Mouse (Mus musculus): Measurements from ENCODE around the gene Rara. TPM values are rescaled to one million over a fixed set of nuclear protein-coding genes. Genes with fewer than 3 reads are reported as not detected.
"Not testable (repeated sequence)": the region's sequence is repeated elsewhere in the genome, so short reads cannot be mapped to it uniquely, and the experiment has no call there.

Gene Rara
- polyA plus RNA-seq, 1 experiment from 2014 or later = 16.4 TPM

DNA sequence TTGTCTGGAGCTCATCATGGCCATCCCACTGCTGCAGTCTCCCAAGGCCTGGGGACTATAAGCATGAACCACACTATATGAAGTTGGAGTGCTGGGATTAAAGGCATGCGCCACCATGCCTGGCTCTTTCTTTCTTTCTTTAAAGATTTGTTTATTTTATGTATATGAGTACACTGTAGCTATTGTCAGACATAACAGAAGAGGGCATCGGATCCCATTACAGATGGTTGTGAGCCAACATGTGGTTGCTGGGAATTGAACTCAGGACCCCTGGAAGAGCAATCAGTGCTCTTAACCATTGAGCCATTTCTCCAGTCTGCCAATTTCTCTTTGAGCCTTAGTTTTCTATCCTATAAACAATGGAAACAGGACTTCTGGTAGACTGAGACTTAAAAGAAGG lies 6.2 kb downstream of the Rara start:
- not testable (repeated sequence) for H3K4me3 ChIP-seq (replicated peaks); H3K9ac ChIP-seq; H3K4me2 ChIP-seq; H3K9me3 ChIP-seq; H3K27ac ChIP-seq; ATAC-seq (ENCODE audit: low FRiP score); H3K36me3 ChIP-seq (replicated peaks)
- Histone ChIP-seq H3K4me1 (peaks cover 77% of the 10 kb centered on the region), H3K27me3 (peaks cover 46% of the 10 kb centered on the region)
- 91% methylated on average over 2 of the region's 2 CpGs for WGBS

GRCm38 (mm10) chr11:98934367-98934766 lies 6.7 kb downstream of the Rara start:
- Histone ChIP-seq H3K36me3 (replicated peaks) (no peaks in the 10 kb centered on the region), H3K4me2 (no peak overlapping the region), H3K9ac (no peak overlapping the region), H3K9me3 (no peaks in the 10 kb centered on the region), H3K27ac (no peak overlapping the region), H3K4me1 (peaks cover 77% of the 10 kb centered on the region), H3K27me3 (peaks cover 45% of the 10 kb centered on the region), H3K4me3 (replicated peaks) (no peak overlapping the region)
- WGBS = 96% methylated on average over 3 of the region's 3 CpGs
- no peak for ATAC-seq (ENCODE audit: low FRiP score)

DNA sequence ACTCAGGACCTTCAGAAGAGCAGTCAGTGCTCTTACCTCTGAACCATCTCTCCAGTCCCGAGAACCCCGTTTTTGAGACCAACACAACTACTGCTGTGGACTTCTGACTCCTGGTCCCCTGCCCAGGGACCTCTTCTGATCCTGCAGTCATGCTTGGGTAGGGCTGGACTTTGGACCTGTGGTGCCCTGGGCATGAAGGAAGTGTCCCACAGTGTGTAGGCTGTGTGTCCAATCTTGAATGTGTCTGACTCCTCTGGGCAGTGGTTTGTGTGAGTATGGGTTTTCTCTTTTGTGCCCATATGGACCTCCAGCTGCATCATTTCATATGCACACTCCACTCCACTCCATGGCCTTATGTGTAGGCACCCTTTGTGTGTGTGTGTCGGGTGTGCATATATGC lies 7.5 kb downstream of the Rara start:
- H3K27me3 ChIP-seq = peaks cover 44% of the 10 kb centered on the region

DNA sequence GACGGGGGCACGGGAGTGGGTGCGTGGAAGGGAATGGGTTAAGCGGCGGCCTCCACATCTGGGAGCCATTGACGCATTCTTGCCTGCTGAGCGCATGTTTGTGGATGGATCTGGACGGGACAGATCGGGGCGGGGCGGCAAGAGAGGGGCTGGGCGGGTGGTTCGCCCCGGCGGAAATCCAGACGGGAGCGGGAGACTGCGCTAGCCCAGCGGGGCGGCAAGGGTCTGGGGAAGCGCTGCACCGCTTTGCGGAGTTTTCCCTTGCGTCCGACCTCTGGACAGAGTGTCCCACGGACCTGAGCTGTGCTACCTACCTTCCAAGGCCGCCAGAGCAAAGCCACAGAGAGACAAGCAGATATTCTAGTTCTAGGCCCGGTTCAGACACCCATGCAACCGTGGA lies 8.6 kb downstream of the Rara start:
- Histone ChIP-seq H3K4me1 (peaks cover 77% of the 10 kb centered on the region), H3K27me3 (peaks cover 42% of the 10 kb centered on the region), H3K27ac (peak overlapping the region; percentile 6; the same call in 1 of the 2 replicates), H3K4me3 (replicated peaks) (peak overlapping the region; percentile 58), H3K4me2 (peak overlapping the region; percentile 93), H3K36me3 (replicated peaks) (no peaks in the 10 kb centered on the region), H3K9ac (peak overlapping the region; percentile 36), H3K9me3 (no peaks in the 10 kb centered on the region)
- ATAC-seq (ENCODE audit: low FRiP score) = no peak
- 1% methylated on average over 29 of the region's 29 CpGs for WGBS

More for the DNA sequence above, 7.5 kb downstream of the Rara start:
- H3K27ac ChIP-seq = no peak overlapping the region
- no peak overlapping the region for H3K4me2 ChIP-seq
- H3K4me1 ChIP-seq = peaks cover 77% of the 10 kb centered on the region
- 89% methylated on average over 3 of the region's 3 CpGs for WGBS
- ATAC-seq (ENCODE audit: low FRiP score) = no peak
- H3K36me3 ChIP-seq (replicated peaks) = no peaks in the 10 kb centered on the region
- no peaks in the 10 kb centered on the region for H3K9me3 ChIP-seq
- H3K9ac ChIP-seq = no peak overlapping the region
- H3K4me3 ChIP-seq (replicated peaks) = no peak overlapping the region

- peaks cover 77% of the 10 kb centered on the region for H3K4me1 ChIP-seq
- H3K27me3 ChIP-seq = peaks cover 42% of the 10 kb centered on the region
- peak overlapping the region; percentile 62; the same call in 1 of the 2 replicates for H3K9ac ChIP-seq
- 1% methylated on average over 23 of the region's 23 CpGs for WGBS
- peak overlapping the region; percentile 6; the same call in 1 of the 2 replicates for H3K27ac ChIP-seq
- peak; percentile 25 for ATAC-seq (ENCODE audit: low FRiP score)
- peak overlapping the region; percentile 93 for H3K4me2 ChIP-seq
- peak overlapping the region; percentile 58 for H3K4me3 ChIP-seq (replicated peaks)
- H3K9me3 ChIP-seq = no peaks in the 10 kb centered on the region
- no peaks in the 10 kb centered on the region for H3K36me3 ChIP-seq (replicated peaks)
Measured at GRCm38 (mm10) chr11:98936606-98937409, 9.2 kb downstream of the Rara start.

DNA sequence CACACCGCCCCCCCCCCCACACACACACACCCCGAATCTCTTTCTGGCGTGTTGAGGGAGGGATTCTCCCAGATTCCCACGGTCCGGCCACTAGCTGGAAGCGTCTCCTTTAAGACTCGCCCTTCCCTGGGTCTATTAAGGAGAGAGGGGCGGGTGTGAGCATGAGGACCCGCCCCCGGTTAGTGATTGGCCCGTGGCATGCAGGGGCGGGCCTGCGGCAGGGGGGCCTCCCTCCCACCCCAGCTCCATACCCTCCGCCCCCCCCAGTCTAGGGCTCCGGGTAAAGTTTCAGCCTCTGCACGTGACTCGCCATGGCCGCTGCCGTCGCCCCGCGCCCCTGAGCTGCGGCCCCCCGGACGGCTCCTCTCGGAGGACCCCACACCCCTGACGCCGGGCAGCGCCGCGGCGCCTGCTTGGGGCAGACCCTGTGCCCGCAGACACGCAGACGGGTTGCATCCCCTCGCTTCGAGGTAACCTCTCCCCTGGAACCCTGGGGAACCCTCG lies 9.8 kb downstream of the Rara start:
- peaks cover 42% of the 10 kb centered on the region for H3K27me3 ChIP-seq
- H3K27ac ChIP-seq = peak overlapping the region; percentile 68
- H3K36me3 ChIP-seq (replicated peaks) = no peaks in the 10 kb centered on the region
- under 1% methylated on average over 37 of the region's 38 CpGs for WGBS
- ATAC-seq (ENCODE audit: low FRiP score) = peak; percentile 87
- peak overlapping the region; percentile 93 for H3K4me2 ChIP-seq
- H3K9ac ChIP-seq = peak overlapping the region; percentile 62
- no peaks in the 10 kb centered on the region for H3K9me3 ChIP-seq
- peak overlapping the region; percentile 58 for H3K4me3 ChIP-seq (replicated peaks)
- H3K4me1 ChIP-seq = peaks cover 76% of the 10 kb centered on the region

DNA sequence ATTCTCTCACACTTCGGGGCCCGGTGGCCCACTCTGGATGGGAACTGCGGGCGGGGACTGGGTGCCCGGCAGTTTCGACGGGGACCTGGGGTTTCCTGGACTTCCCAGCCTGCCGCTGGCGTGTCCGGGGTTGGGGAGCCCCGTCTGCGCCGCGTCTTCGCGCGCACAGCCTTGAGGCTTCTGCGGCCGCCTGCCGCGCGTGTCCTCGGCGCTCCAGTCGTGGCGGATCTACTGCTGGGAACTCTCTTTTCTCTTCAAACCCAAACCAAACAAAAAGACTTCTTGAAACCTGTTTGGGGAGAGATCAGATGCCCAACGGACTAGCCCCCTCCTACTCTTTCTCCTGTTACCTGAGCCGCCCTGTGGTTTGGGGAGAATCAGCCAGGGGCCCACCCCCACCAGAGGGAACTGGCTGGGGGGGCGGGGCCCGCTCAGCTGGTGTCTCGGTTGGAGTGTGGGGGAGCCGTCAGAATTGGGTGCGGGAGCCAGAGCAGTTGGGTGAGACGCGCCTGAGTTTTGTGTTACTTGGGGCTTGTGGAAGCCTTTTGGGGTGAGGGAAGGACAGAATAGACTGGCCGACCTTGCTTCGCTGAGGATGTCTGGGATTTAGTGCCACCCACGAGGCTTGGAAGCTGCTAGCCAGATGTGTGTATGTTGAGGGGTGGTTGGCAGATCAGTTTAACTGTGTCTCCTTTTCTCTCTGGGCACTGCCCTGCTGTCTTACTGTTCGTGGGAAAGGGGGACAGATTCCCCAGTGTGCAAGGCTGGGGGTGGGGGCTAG lies 10.5 kb downstream of the Rara start:
- H3K36me3 ChIP-seq (replicated peaks) = no peaks in the 10 kb centered on the region
- H3K4me3 ChIP-seq (replicated peaks) = peak overlapping the region; percentile 58
- peaks cover 42% of the 10 kb centered on the region for H3K27me3 ChIP-seq
- peak overlapping the region; percentile 93 for H3K4me2 ChIP-seq
- ATAC-seq (ENCODE audit: low FRiP score) = peak; percentile 2
- peak overlapping the region; percentile 62 for H3K9ac ChIP-seq
- no peaks in the 10 kb centered on the region for H3K9me3 ChIP-seq
- H3K27ac ChIP-seq = peak overlapping the region; percentile 68
- H3K4me1 ChIP-seq = peaks cover 76% of the 10 kb centered on the region
- WGBS = under 1% methylated on average over 39 of the region's 39 CpGs

DNA sequence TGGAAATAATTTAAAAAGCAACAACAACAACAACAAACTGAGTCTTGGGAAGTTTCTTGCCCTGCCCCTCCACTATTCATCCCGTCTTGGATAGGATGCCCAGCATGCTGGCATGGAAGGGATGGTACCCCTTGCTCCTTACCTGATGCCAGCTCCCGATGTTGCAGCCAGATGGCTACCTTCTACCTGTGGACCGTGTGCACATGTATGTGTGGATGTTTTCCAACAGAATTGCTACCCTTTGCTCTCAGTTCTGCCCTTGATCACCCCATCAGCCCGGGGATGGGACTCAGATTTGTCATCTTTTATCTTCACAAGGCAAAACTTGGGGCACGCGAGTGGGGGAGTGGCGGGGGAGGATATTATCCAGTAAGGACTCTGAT lies 11.1 kb downstream of the Rara start:
- Histone ChIP-seq H3K27ac (no peak overlapping the region), H3K27me3 (peaks cover 36% of the 10 kb centered on the region), H3K36me3 (replicated peaks) (no peaks in the 10 kb centered on the region), H3K9me3 (no peaks in the 10 kb centered on the region), H3K4me1 (peaks cover 76% of the 10 kb centered on the region), H3K4me3 (replicated peaks) (peak overlapping the region; percentile 58), H3K4me2 (peak overlapping the region; percentile 93), H3K9ac (peak overlapping the region; percentile 62; the same call in 1 of the 2 replicates)
- WGBS = 49% methylated on average over 7 of the region's 7 CpGs
- ATAC-seq (ENCODE audit: low FRiP score) = no peak

GRCm38 (mm10) chr11:98939084-98939952 lies 11.7 kb downstream of the Rara start:
- H3K4me2 ChIP-seq = peak overlapping the region; percentile 93
- H3K4me3 ChIP-seq (replicated peaks) = peak overlapping the region; percentile 58; the same call in 1 of the 2 replicates
- H3K27ac ChIP-seq = no peak overlapping the region
- H3K4me1 ChIP-seq = peaks cover 82% of the 10 kb centered on the region
- 0 out of 2 replicates have a peak overlapping the region, but pooled peaks have one; percentile 36 for H3K9ac ChIP-seq
- no peaks in the 10 kb centered on the region for H3K36me3 ChIP-seq (replicated peaks)
- WGBS = 66% methylated on average over 15 of the region's 15 CpGs
- H3K27me3 ChIP-seq = peaks cover 30% of the 10 kb centered on the region
- H3K9me3 ChIP-seq = no peaks in the 10 kb centered on the region
- ATAC-seq (ENCODE audit: low FRiP score) = no peak

GRCm38 (mm10) chr11:98939953-98940641 lies 12.5 kb downstream of the Rara start:
- ATAC-seq (ENCODE audit: low FRiP score) = no peak
- Histone ChIP-seq H3K36me3 (replicated peaks) (no peaks in the 10 kb centered on the region), H3K27me3 (peaks cover 28% of the 10 kb centered on the region), H3K9ac (0 out of 2 replicates have a peak overlapping the region, but pooled peaks have one; percentile 36), H3K4me3 (replicated peaks) (no peak overlapping the region), H3K27ac (peak overlapping the region; percentile 88), H3K4me1 (peaks cover 90% of the 10 kb centered on the region), H3K4me2 (peak overlapping the region; percentile 93), H3K9me3 (no peaks in the 10 kb centered on the region)
- 55% methylated on average over 11 of the region's 11 CpGs for WGBS

DNA sequence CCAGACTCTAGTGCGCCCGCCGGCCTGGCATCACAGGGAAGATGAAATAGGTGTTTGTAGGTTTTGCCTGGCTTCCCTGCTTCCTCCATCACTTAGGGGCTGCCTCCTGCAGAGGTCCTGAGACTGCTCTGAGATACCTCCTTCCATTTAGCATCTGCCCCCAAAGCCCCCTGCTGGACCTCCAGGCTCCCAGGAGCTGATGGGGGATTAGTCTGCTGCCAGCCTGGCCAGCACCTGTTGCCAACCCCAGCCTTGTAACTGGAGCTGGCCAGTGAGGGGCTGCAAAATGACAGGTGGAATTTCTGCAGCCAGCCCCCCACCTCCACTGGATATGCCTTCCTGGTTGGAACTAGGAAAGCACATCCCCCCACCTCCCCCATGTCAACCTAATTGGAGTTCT lies 13.2 kb downstream of the Rara start:
- H3K4me3 ChIP-seq (replicated peaks) = peak overlapping the region; percentile 52
- 24% methylated on average over 3 of the region's 3 CpGs for WGBS
- H3K27ac ChIP-seq = peak overlapping the region; percentile 88
- no peaks in the 10 kb centered on the region for H3K36me3 ChIP-seq (replicated peaks)
- H3K9me3 ChIP-seq = no peaks in the 10 kb centered on the region
- H3K4me2 ChIP-seq = peak overlapping the region; percentile 93
- H3K27me3 ChIP-seq = peaks cover 23% of the 10 kb centered on the region
- peaks cover 93% of the 10 kb centered on the region for H3K4me1 ChIP-seq
- H3K9ac ChIP-seq = peak overlapping the region; percentile 65; the same call in 1 of the 2 replicates
- ATAC-seq (ENCODE audit: low FRiP score) = no peak

Data from forebrain, embryonic 12.5 days (tissue).